Mouse (Mus musculus): ENCODE measurements around the gene Slc27a3. TPM values are rescaled to one million over a fixed set of nuclear protein-coding genes. Genes with fewer than 3 reads are reported as not detected.

The Slc27a3 gene
- polyA plus RNA-seq, 1 experiment from 2014 or later, result 12.3 TPM

DNA sequence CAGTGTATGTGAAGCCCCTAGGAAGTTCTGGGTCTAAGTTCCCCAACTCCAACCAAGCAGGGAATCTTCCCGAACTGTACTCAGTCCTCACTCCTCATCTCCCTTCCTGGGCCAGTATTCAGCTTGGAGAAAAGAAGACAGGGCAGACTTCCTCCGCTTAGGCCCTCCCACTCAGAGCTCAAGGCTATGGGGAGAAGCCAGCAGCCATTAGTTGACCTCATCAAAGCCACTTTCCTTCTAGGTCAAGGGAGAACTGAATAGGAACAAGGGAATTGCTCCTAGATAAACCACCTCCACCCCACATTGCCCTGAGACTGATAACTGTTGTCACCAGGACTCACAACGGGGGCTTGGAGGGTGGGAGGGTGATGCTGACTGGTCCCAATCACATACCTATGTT lies 14.4 kb upstream of the Slc27a3 start:
- no peak overlapping the region for H3K4me3 ChIP-seq (ENCODE audit: low read length)
- no peak for ATAC-seq (ENCODE audit: low FRiP score, low TSS enrichment)
- no peaks in the 10 kb centered on the region for H3K9me3 ChIP-seq (ENCODE audit: control insufficient read depth, low read length)
- H3K4me1 ChIP-seq (ENCODE audit: control insufficient read depth, insufficient read depth, low read length), result no peaks in the 10 kb centered on the region
- H3K27me3 ChIP-seq (ENCODE audit: control insufficient read depth, insufficient read depth, low read length), result no peaks in the 10 kb centered on the region
- H3K27ac ChIP-seq (ENCODE audit: low read depth, low read length), result no peak overlapping the region
- no peak overlapping the region for H3K4me2 ChIP-seq (replicated peaks; ENCODE audit: low read depth, low read length)
- no peak overlapping the region for H3K9ac ChIP-seq (ENCODE audit: low read depth, low read length)
- H3K36me3 ChIP-seq (ENCODE audit: control insufficient read depth, insufficient read depth, low read length), result peaks cover 98% of the 10 kb centered on the region
- 81% methylated on average over 3 of the region's 3 CpGs for WGBS

DNA sequence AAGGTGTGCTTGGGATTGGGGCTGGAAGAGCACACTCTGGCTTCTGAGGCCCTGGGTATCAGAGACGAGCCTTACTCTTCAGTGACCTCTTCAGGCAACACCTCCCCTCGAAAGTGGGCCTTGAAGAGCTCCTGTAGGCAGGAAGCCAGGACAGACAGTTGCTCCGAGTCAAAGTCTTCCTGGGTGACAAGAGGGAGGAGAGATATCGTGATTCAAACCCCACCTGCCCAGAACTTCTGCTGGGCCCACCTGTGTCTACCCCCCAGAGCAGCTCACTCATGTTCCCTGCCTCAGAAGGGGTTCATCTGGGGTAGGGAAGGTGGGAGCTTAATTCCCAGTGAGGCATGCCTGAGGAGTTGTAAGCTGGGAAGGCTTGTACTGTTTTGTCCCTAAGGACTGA lies 11.3 kb upstream of the Slc27a3 start:
- Histone ChIP-seq H3K27ac (ENCODE audit: low read depth, low read length) (no peak overlapping the region), H3K4me3 (ENCODE audit: low read length) (no peak overlapping the region), H3K4me2 (replicated peaks; ENCODE audit: low read depth, low read length) (no peak overlapping the region), H3K27me3 (ENCODE audit: control insufficient read depth, insufficient read depth, low read length) (no peaks in the 10 kb centered on the region), H3K9ac (ENCODE audit: low read depth, low read length) (no peak overlapping the region), H3K4me1 (ENCODE audit: control insufficient read depth, insufficient read depth, low read length) (no peaks in the 10 kb centered on the region), H3K9me3 (ENCODE audit: control insufficient read depth, low read length) (no peaks in the 10 kb centered on the region), H3K36me3 (ENCODE audit: control insufficient read depth, insufficient read depth, low read length) (peaks cover 94% of the 10 kb centered on the region)
- WGBS, result 70% methylated on average over 4 of the region's 4 CpGs
- ATAC-seq (ENCODE audit: low FRiP score, low TSS enrichment), result no peak

DNA sequence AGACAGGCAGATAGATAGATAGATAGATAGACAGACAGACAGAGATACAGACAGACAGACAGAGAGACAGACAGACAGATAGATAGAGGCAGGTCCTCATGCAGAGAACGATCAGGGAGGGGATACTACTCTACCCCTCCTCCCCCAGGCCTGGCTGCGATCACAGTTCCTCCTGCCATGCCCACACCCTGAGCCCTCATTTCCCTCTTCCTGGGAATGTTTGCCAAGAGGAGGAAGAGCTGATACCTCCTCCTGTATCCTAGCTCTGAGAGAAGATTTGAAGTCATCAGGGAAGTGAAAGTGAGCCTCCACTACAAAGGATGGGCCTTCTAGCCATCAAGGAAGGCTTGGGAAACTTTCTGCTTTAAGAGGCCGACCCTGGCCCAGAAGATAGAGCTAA lies 5.9 kb upstream of the Slc27a3 start:
- 85% methylated on average over 3 of the region's 3 CpGs for WGBS
- no peak overlapping the region for H3K4me2 ChIP-seq (replicated peaks; ENCODE audit: low read depth, low read length)
- no peaks in the 10 kb centered on the region; the same call in 1 of the 2 replicates for H3K9me3 ChIP-seq (ENCODE audit: control insufficient read depth, low read length)
- no peak overlapping the region for H3K27ac ChIP-seq (ENCODE audit: low read depth, low read length)
- H3K4me1 ChIP-seq (ENCODE audit: control insufficient read depth, insufficient read depth, low read length), result peaks cover 3% of the 10 kb centered on the region; the same call in 1 of the 2 replicates
- no peak for ATAC-seq (ENCODE audit: low FRiP score, low TSS enrichment)
- no peaks in the 10 kb centered on the region for H3K27me3 ChIP-seq (ENCODE audit: control insufficient read depth, insufficient read depth, low read length)
- H3K36me3 ChIP-seq (ENCODE audit: control insufficient read depth, insufficient read depth, low read length), result peaks cover 93% of the 10 kb centered on the region
- no peak overlapping the region for H3K9ac ChIP-seq (ENCODE audit: low read depth, low read length)
- H3K4me3 ChIP-seq (ENCODE audit: low read length), result no peak overlapping the region

DNA sequence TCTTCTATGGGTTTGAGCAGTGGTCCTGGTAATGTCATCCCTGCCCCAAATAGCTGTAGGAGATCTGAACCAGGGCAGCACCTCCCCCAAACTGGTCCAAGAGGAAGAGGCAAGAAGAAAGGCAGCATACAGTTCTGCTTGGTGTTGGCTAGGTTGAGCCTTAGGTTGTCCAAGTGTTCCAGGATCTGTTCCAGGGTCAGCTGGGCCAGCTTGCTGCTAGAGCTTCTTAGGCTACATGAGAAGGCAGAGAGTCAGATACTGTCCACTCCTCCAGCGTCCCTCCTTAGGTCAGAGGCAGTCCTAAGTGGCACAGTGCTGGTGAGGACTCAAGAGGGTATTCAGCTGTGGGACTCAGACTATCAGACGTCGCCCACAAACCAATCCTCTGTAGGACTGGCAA lies 2.9 kb upstream of the Slc27a3 start:
- Histone ChIP-seq H3K27ac (ENCODE audit: low read depth, low read length) (no peak overlapping the region), H3K4me2 (replicated peaks; ENCODE audit: low read depth, low read length) (no peak overlapping the region), H3K9ac (ENCODE audit: low read depth, low read length) (no peak overlapping the region), H3K4me3 (ENCODE audit: low read length) (no peak overlapping the region), H3K9me3 (ENCODE audit: control insufficient read depth, low read length) (no peaks in the 10 kb centered on the region; the same call in 1 of the 2 replicates), H3K36me3 (ENCODE audit: control insufficient read depth, insufficient read depth, low read length) (peaks cover 71% of the 10 kb centered on the region), H3K27me3 (ENCODE audit: control insufficient read depth, insufficient read depth, low read length) (no peaks in the 10 kb centered on the region), H3K4me1 (ENCODE audit: control insufficient read depth, insufficient read depth, low read length) (peaks cover 11% of the 10 kb centered on the region; the same call in 1 of the 2 replicates)
- WGBS, result 70% methylated on average over 3 of the region's 3 CpGs
- no peak for ATAC-seq (ENCODE audit: low FRiP score, low TSS enrichment)

DNA sequence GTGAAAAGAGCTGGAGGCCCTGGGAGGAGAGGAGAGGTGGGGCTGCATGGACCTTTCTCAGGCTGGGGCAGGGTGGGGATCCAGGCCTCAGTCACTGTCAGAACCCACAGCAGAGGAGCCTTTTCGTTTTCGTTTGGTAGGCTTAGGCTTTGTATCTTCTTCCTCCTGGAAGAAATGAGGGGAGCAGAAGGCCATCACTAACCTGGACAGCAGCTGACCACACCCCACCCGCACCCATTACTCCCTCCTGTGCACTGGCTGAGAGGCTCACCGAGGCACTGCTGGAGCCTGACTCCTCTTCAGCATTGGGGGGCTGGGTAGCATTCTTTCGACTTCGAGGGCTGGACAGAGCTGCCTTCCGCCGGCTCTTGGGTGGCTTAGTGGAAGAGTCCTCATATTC lies 2.2 kb upstream of the Slc27a3 start:
- no peak for ATAC-seq (ENCODE audit: low FRiP score, low TSS enrichment)
- Histone ChIP-seq H3K27ac (ENCODE audit: low read depth, low read length) (no peak overlapping the region), H3K9ac (ENCODE audit: low read depth, low read length) (no peak overlapping the region), H3K36me3 (ENCODE audit: control insufficient read depth, insufficient read depth, low read length) (peaks cover 67% of the 10 kb centered on the region), H3K4me3 (ENCODE audit: low read length) (no peak overlapping the region), H3K9me3 (ENCODE audit: control insufficient read depth, low read length) (no peaks in the 10 kb centered on the region; the same call in 1 of the 2 replicates), H3K4me1 (ENCODE audit: control insufficient read depth, insufficient read depth, low read length) (peaks cover 11% of the 10 kb centered on the region; the same call in 1 of the 2 replicates), H3K4me2 (replicated peaks; ENCODE audit: low read depth, low read length) (no peak overlapping the region), H3K27me3 (ENCODE audit: control insufficient read depth, insufficient read depth, low read length) (no peaks in the 10 kb centered on the region)
- WGBS, result 93% methylated on average over 8 of the region's 8 CpGs

DNA sequence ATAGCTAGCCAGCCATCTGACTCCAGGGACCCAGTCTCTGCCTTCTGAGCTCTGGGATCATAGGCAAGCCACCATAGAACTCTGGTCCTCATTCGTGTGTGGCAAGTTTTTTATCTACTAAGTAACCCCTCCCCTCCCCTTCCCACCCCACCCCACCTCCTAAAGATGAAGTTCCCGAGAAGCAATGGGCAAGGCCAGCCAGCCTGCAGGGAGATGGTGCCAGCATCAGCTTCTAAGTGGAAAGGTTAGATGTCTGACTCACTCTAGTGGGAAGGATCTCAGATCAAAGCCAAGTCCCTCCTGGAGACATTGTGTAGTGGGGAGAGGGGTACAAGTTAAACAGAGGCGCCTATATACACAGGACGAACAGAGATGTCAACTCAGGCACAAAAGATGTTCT lies 1.3 kb upstream of the Slc27a3 start:
- H3K9me3 ChIP-seq (ENCODE audit: control insufficient read depth, low read length), result no peaks in the 10 kb centered on the region; the same call in 1 of the 2 replicates
- no peak for ATAC-seq (ENCODE audit: low FRiP score, low TSS enrichment)
- H3K4me2 ChIP-seq (replicated peaks; ENCODE audit: low read depth, low read length), result no peak overlapping the region
- no peak overlapping the region for H3K9ac ChIP-seq (ENCODE audit: low read depth, low read length)
- peaks cover 57% of the 10 kb centered on the region for H3K36me3 ChIP-seq (ENCODE audit: control insufficient read depth, insufficient read depth, low read length)
- H3K4me1 ChIP-seq (ENCODE audit: control insufficient read depth, insufficient read depth, low read length), result peaks cover 11% of the 10 kb centered on the region; the same call in 1 of the 2 replicates
- H3K27me3 ChIP-seq (ENCODE audit: control insufficient read depth, insufficient read depth, low read length), result no peaks in the 10 kb centered on the region
- WGBS, result 64% methylated on average over 4 of the region's 4 CpGs
- no peak overlapping the region for H3K4me3 ChIP-seq (ENCODE audit: low read length)
- no peak overlapping the region for H3K27ac ChIP-seq (ENCODE audit: low read depth, low read length)

DNA sequence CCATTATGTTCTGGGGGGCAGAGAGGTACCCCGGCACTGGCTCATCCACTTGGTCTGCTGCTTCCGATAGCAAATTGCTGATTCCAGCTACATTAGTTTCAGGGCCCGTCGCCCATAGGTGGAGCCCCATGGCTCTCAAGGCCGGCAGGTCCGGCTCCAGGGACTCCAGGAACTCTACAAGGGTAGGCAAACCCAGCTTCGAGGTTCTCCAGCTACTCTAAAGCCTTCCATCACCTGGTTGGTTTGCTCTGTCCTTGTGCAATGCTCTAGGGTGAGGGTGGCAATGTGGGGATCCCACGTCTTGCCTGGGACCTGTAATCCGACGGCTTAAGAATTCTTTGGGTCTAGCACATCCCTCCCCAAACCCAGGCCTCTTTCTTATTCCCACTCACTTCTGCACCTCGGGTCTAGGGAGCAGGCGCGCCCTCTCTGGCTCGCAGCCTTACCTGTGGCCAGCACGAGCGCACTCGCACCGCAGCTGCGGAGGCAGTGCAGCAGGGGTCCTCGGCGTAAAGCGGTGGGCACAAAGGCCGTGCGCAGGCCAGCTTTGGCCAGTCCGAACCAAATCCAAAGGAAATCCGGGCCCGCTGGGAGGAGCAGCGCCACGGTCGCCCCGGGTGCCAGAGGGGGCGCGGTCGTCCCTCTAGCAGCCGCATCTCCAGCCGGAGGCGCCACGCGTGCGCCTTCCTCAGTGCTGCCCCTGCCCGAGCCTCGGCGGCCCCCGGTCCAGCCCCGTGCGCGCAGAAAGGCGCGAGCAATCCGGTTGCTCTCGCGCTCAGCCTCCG lies 820 bp downstream of the Slc27a3 start:
- Histone ChIP-seq H3K36me3 (ENCODE audit: control insufficient read depth, insufficient read depth, low read length) (peaks cover 42% of the 10 kb centered on the region), H3K4me1 (ENCODE audit: control insufficient read depth, insufficient read depth, low read length) (peaks cover 17% of the 10 kb centered on the region), H3K4me3 (ENCODE audit: low read length) (peak overlapping the region; percentile 60)

DNA sequence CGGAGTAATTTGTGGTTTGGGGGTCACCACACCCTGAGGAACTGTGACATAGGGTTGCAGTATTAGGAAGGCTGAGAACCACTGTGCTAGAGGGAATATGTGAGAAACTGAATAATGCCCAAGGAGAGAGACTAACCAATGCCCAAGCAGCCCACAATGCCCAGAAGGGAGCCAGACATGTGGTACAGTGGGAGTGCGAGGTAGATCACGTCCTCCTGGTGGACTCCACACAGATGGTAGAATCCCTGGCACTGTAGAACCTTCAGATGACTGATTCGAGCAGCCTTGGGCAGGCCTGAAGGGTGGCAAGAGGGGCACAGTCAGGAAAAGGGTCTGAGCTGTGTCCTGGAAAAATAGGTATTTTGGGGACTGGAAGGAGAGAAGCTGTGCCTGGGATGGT lies 1.5 kb downstream of the Slc27a3 start:
- H3K9me3 ChIP-seq (ENCODE audit: control insufficient read depth, low read length), result no peaks in the 10 kb centered on the region; the same call in 1 of the 2 replicates
- peaks cover 17% of the 10 kb centered on the region for H3K4me1 ChIP-seq (ENCODE audit: control insufficient read depth, insufficient read depth, low read length)
- peak overlapping the region; percentile 98 for H3K4me2 ChIP-seq (replicated peaks; ENCODE audit: low read depth, low read length)
- H3K27ac ChIP-seq (ENCODE audit: low read depth, low read length), result no peak overlapping the region
- H3K9ac ChIP-seq (ENCODE audit: low read depth, low read length), result peak overlapping the region; percentile 74; the same call in 1 of the 2 replicates
- peak overlapping the region; percentile 60; the same call in 1 of the 2 replicates for H3K4me3 ChIP-seq (ENCODE audit: low read length)
- ATAC-seq (ENCODE audit: low FRiP score, low TSS enrichment), result no peak
- H3K36me3 ChIP-seq (ENCODE audit: control insufficient read depth, insufficient read depth, low read length), result peaks cover 35% of the 10 kb centered on the region
- WGBS, result 83% methylated on average over 4 of the region's 4 CpGs
- H3K27me3 ChIP-seq (ENCODE audit: control insufficient read depth, insufficient read depth, low read length), result no peaks in the 10 kb centered on the region

More for the DNA sequence above, 820 bp downstream of the Slc27a3 start:
- WGBS, result 4% methylated on average over 53 of the region's 53 CpGs
- peak overlapping the region; percentile 78; the same call in 1 of the 2 replicates for H3K27ac ChIP-seq (ENCODE audit: low read depth, low read length)
- no peaks in the 10 kb centered on the region; the same call in 1 of the 2 replicates for H3K9me3 ChIP-seq (ENCODE audit: control insufficient read depth, low read length)
- peak overlapping the region; percentile 98 for H3K4me2 ChIP-seq (replicated peaks; ENCODE audit: low read depth, low read length)
- peak overlapping the region; percentile 74 for H3K9ac ChIP-seq (ENCODE audit: low read depth, low read length)
- no peaks in the 10 kb centered on the region for H3K27me3 ChIP-seq (ENCODE audit: control insufficient read depth, insufficient read depth, low read length)
- ATAC-seq (ENCODE audit: low FRiP score, low TSS enrichment), result peak; percentile 64

DNA sequence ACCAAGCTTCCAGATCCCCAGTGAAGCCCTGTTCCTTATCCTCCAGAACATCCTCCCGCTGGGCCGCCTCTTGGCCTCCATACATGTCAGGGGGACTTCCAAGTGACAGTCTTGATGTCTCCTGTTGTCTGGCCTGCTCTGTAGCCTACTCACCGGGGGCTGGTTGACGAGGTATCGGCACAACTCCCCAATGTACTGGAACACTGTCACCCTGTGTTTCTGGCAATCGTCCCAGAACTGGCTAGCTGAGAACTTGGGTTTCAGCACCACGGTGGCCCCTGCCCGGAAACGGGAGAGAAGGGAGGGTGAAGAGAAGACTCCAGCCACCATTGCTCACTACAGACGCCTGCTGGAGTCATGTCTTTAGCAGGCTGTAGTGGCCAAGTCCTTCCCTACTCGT lies 2.3 kb downstream of the Slc27a3 start:
- Histone ChIP-seq H3K27me3 (ENCODE audit: control insufficient read depth, insufficient read depth, low read length) (no peaks in the 10 kb centered on the region), H3K27ac (ENCODE audit: low read depth, low read length) (no peak overlapping the region), H3K4me1 (ENCODE audit: control insufficient read depth, insufficient read depth, low read length) (peaks cover 17% of the 10 kb centered on the region), H3K4me3 (ENCODE audit: low read length) (no peak overlapping the region), H3K9me3 (ENCODE audit: control insufficient read depth, low read length) (no peaks in the 10 kb centered on the region), H3K36me3 (ENCODE audit: control insufficient read depth, insufficient read depth, low read length) (peaks cover 28% of the 10 kb centered on the region), H3K9ac (ENCODE audit: low read depth, low read length) (no peak overlapping the region), H3K4me2 (replicated peaks; ENCODE audit: low read depth, low read length) (no peak overlapping the region)
- no peak for ATAC-seq (ENCODE audit: low FRiP score, low TSS enrichment)
- WGBS, result 69% methylated on average over 11 of the region's 11 CpGs
